ENCODE assay signal across 10 mouse cellular contexts in the genomic region with DNA sequence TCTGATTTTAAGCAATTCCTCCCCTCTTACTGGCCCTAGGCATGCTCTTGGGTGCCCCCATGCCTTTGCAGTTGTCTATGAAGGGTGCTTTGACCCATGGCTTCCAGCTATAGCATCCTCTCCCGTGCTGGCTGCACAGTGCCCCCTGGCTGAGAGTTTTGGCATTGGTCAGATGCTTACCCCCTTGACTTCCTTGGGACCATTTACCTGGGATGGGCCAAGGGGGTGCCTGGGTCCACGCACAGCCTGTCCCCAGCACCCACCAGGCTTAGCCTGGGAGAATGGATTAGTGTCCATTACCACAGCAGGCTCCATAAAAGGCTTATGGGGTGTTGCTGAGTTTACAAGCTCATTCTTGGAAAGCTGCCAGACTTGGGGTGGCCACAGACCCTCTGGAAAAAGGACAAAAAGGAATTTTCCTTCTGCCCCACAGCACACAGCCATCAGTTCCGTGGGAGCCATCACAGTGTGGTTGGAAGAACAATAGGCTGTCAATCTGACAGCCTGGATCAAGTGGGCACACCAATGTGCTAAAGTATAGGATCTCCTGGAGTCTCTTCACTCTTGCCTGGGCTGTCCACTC. TPM values are rescaled to one million over a fixed set of nuclear protein-coding genes. Genes with fewer than 3 reads are reported as not detected.
A peak's percentile ranks its signal among the peaks of the same experiment; 100 is the strongest.
DNase-seq lines count a peak whose midpoint lies in the region; ATAC-seq and TF ChIP-seq lines count a peak whose summit lies in the region.
"Had no signal": no experiment of that assay in that cellular context is flagged by ENCODE, and none has a peak within 500 bp of the region (broad histone marks: within the 10 kb centered on the region; RNA-seq: fewer than 3 reads in every experiment).

No protein-coding gene starts in this region.

- no peaks in the 10 kb centered on the region for H3K36me3 ChIP-seq in kidney, embryonic 15.5 days
- H3K36me3 ChIP-seq in G1E (replicated peaks): no peaks in the 10 kb centered on the region
- H3K36me3 ChIP-seq in forebrain, postnatal 0 days (ENCODE audit: insufficient read depth): no peaks in the 10 kb centered on the region

- no peak overlapping the region for H3K9ac ChIP-seq in kidney, embryonic 15.5 days
- no peak overlapping the region for H3K9ac ChIP-seq in forebrain, postnatal 0 days

- ATAC-seq in kidney, embryonic 15.5 days (replicated peaks; ENCODE audit: low FRiP score): 0 out of 2 replicates have a peak, but pooled peaks have one; percentile 22
- ATAC-seq in G1E (ENCODE audit: extremely low read depth, insufficient number of reproducible peaks, low FRiP score, poor library complexity, severe bottlenecking): no peak
- ATAC-seq in forebrain, postnatal 0 days: no peak

- H3K4me3 ChIP-seq in kidney, embryonic 15.5 days (replicated peaks): no peak overlapping the region
- no peak overlapping the region for H3K4me3 ChIP-seq in G1E (ENCODE audit: low read depth, low read length)
- no peak overlapping the region for H3K4me3 ChIP-seq in forebrain, postnatal 0 days (ENCODE audit: low read depth, low read length)

- H3K9me3 ChIP-seq in kidney, embryonic 15.5 days (replicated peaks): no peaks in the 10 kb centered on the region
- H3K9me3 ChIP-seq in G1E (replicated peaks): no peaks in the 10 kb centered on the region
- H3K9me3 ChIP-seq in forebrain, postnatal 0 days (ENCODE audit: low read length): no peaks in the 10 kb centered on the region

- no peak overlapping the region for H3K4me2 ChIP-seq in kidney, embryonic 15.5 days
- no peak overlapping the region for H3K4me2 ChIP-seq in forebrain, postnatal 0 days (ENCODE audit: low read depth)

- no peak for DNase-seq in kidney, adult 8-10 months
- DNase-seq in G1E (ENCODE audit: low spot score): no peak
- no peak for DNase-seq in forebrain, postnatal 0 days
- peak; percentile 82 for DNase-seq in retina, postnatal 1 day
- DNase-seq in left cerebral cortex, adult 18-20 months (ENCODE audit: low spot score in 2 of 2): no peak
- no peak for DNase-seq in frontal cortex, postnatal 36 days (ENCODE audit: low spot score in 2 of 2)
- no peak for DNase-seq in kidney, postnatal 25 days

- WGBS in kidney, embryonic 15.5 days: 58% methylated on average over 3 of the region's 3 CpGs
- WGBS in forebrain, postnatal 0 days: 43% methylated on average over 3 of the region's 3 CpGs

- TF ChIP-seq CTCF in G1E (IDR thresholded peaks at IDR 0.05; ENCODE audit: low read depth, low read length): 0 out of 2 replicates have a peak, but pooled peaks have one; percentile 5
- peak; percentile 42 for TF ChIP-seq CTCF in forebrain, postnatal 0 days (IDR thresholded peaks at IDR 0.05; ENCODE audit: low read depth)

- no peaks in the 10 kb centered on the region for H3K27me3 ChIP-seq in kidney, embryonic 15.5 days
- H3K27me3 ChIP-seq in G1E (ENCODE audit: insufficient read depth, low read length): 0 out of 2 replicates have a peak, but pooled peaks cover 9% of the 10 kb centered on the region
- no peaks in the 10 kb centered on the region for H3K27me3 ChIP-seq in forebrain, postnatal 0 days (ENCODE audit: insufficient read depth, low read length)

- no peak overlapping the region for H3K27ac ChIP-seq in kidney, embryonic 15.5 days
- H3K27ac ChIP-seq in forebrain, postnatal 0 days (ENCODE audit: low read depth, low read length): no peak overlapping the region

- H3K4me1 ChIP-seq in kidney, embryonic 15.5 days: no peaks in the 10 kb centered on the region
- no peaks in the 10 kb centered on the region for H3K4me1 ChIP-seq in G1E (ENCODE audit: insufficient read depth, low read depth, low read length)
- H3K4me1 ChIP-seq in forebrain, postnatal 0 days (ENCODE audit: insufficient read depth): no peaks in the 10 kb centered on the region

RNA-seq across cellular contexts. Expression of a gene that starts 22.9 kb away (rescaled TPM):
- polyA plus RNA-seq in kidney, embryonic 15.5 days (2015; fragmentation: Nextera tagmentation; extraction: Ambion mirVana): not detected in 2 replicates
- total RNA-seq in G1E (2014; fragmentation: Nextera tagmentation): not detected in 2 replicates
- 0.12 TPM in 1 of 2 replicates, not detected in the other for total RNA-seq in G1E (2017)
- polyA plus RNA-seq in G1E (2012): not detected in 2 replicates
- not detected in 2 replicates for total RNA-seq in forebrain, postnatal 0 days (2014; rRNA removed)
- not detected in 2 replicates for polyA plus RNA-seq in forebrain, postnatal 0 days (2015; fragmentation: Nextera tagmentation; extraction: Ambion mirVana)
- not detected for total RNA-seq in left cerebral cortex, adult 18-20 months (2021)
- total RNA-seq: hematopoietic stem cell, adult 5-6 weeks had no signal
- polyA plus RNA-seq: small intestine, adult 2 months had no signal
